Mouse (Mus musculus): ENCODE measurements around the gene Gm17359.

DNA sequence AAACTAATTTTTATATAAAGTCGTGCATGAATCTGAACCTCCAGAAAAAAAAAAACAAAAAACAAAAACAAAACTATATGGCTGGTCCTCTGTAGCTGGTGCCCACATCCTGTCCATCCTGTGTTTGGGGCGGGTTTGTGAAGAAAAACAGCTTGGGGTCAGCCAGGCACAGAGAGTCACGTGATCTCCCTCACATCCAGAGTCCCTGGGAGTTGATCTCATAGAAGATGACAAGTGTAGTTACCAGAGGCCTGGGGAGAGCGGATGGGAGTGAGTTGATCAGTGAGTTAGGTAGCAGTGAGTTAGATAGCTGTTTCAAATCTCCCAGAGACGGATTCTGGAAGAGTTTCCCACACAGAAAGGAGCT, 74.2 kb downstream of the Gm17359 start:
- TF ChIP-seq CTCF (IDR thresholded peaks at IDR 0.05; ENCODE audit: low read depth) (no peak), EP300 (IDR thresholded peaks at IDR 0.05; ENCODE audit: low read depth) (no peak)

All from liver, embryonic 14.5 days (tissue).